Mouse (Mus musculus) kidney, postnatal 4 days (tissue): ENCODE measurements around the gene Ciao1.
"Not testable (repeated sequence)": the region's sequence is repeated elsewhere in the genome, so short reads cannot be mapped to it uniquely, and the experiment has no call there.

Experiments
- DNase-seq, 2 experiments: peaks; one replicate each; pipeline ENCODE4 v3.0.0; 2021; ENCODE audit warnings: mixed read lengths in 2 of 2

Gene Ciao1

GRCm38 (mm10) chr2:127247592-127248333, at the start of gene Ciao1, which contains the start of gene Tmem127:
Gene Ciao1, minus strand, starts transcription at chr2:127247816.
Gene Tmem127, plus strand, starts transcription at chr2:127247908.
- peak; percentile 98 to 99 for DNase-seq

DNA sequence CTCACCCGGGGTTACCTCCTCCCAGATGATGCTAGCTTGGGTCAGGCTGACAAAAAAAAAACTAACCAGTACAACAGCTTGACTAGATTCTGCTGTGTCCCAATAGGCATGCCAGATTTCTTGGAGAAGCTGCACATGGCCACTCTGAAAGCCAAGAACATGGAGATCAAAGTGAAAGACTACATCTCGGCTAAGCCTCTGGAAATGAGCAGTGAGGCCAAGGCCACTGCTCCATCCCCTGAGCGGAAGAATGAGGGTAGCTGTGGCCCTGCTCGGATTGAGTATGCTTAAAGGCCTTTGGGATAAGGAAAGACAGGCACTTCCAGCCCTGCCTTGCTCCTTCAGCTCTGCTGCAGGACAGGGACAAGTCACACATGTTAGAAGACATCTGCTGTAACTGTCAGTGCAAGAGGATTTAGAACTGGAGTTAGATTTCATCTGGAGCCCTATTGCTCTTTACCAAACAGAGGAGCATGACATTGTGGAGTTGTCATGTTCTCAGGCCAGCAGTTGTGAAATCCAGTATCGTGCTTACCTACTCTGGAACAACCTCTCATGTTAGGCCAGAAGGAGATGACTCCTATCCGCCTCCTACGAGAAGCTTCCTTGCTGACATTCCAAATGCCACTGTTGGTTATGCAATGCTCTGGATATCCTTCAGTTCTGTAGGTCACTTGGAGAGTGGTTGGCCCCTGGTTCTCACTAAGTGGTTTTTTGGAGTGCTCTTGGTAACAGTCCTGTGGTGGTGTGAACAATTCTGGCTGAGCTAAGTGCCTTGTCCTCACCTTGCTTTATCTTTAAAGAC, 49.6 kb upstream of the Ciao1 start:
- no peak for DNase-seq

GRCm38 (mm10) chr2:127292250-127292649, 44.6 kb upstream of the Ciao1 start:
- DNase-seq = peak in 1 of 2 experiments; percentile 13

DNA sequence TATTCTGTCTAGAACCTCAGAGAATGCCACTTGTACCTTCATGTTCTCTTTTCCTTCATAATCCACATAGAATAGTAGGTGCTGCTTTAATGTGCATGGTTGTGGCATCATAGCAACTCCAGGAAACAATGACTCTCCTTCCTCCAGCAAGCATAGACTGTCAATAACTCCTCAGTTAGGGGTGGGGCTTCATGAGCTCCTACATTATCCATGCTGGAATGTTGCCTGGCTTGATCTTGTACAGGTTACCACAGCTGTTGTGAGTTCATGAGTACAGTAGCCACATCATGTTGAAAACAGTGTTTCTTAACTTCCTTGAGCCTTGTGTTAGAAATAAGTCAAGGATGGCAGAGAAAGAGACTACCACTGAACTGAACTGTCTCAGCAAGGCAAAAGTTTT, 30.5 kb upstream of the Ciao1 start:
- no peak for DNase-seq

GRCm38 (mm10) chr2:127275551-127276320, 28.1 kb upstream of the Ciao1 start:
- no peak for DNase-seq

DNA sequence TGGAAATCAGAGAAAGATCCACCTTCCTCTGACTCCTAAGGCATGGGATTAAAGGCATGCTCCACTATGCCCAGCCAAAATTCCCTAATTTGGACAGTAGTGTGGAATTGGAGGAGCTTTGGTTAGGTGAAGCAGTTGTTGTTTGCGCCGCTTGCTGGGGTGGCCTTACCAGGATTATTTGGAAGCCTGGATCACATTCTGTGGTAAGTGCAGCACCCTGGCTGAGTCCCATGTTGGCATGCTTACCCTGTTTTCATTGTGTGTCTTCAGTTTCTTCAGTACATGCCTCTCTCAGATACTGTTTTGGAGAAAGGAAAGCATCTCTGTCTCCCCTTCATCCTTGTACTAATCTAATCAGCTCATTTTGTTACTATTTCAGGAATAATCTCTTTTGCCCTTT, 27.0 kb upstream of the Ciao1 start:
- DNase-seq = no peak

DNA sequence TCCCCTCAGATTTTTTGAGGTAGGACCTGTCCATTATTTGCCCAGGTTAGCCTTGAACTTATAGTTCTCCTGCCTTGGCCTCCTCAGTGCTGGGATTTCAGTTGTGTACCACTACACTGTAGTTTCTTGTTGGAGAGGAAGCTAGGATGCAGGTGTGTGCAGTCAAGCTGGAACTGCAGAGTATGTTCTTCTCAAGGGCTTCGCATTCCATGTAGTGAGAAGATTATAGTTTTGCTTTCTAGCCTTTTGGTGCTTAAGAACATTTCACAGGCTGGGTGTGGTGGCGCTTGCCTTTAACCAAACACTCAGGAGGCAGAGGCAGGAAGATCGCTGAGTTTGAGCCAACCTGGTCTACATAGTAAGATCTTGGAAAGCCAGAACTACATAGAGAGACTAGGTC, 25.2 kb upstream of the Ciao1 start:
- DNase-seq = no peak

DNA sequence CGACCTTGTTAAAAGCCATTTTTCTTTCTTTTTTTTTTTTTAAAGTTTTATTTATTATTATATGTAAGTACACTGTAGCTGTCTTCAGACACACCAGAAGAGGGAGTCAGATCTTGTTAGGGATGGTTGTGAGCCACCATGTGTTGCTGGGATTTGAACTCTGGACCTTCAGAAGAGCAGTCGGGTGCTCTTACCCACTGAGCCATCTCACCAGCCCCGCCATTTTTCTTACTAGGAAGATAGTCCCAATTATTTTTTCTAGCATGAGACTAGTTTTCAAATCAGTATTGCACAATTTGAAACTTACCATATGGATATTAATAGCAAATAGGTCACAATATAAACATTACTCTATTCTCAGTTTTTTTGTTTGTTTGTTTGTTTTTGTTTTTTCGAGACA, 24.4 kb upstream of the Ciao1 start:
- DNase-seq = not testable (repeated sequence)

- peak in 1 of 2 experiments; percentile 42 for DNase-seq
Observed at GRCm38 (mm10) chr2:127271042-127271515, 23.5 kb upstream of the Ciao1 start.

DNA sequence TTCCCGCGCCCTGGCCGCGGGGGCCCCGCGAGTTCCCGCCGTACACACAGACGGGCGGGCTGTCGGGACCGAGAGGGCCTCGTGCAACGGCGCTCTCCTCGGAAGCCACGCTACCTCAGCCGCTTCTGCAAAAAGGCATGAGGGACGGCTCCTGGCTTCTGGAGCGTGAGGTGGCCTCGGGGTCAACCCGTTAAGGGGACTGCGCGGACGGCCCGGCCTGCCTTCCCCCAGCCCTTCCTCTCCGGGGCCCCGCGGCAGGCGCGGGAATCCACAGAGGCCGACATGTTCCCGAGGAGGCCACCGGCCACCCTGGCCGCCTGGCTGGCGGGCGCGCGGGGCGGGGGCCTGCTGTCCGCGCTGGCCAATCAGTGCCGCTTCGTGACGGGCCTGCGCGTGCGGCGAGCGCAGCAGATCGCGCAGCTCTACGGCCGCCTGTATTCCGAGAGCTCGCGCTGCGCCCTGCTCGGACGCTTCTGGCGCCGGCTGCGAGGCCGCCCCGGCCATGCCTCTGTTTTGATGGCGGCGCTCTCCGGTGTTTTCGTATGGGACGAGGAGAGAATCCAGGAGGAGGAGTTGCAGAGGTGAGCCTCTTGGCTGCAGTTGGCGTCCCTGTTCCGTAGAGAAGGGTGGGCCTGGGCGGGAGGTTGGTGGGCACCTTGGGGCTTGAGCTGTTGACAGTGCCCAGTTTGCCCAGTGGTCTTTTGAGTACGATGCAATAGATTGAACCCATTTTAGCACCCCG, 22.9 kb upstream of the Ciao1 start:
- DNase-seq = peak; percentile 87 to 94

DNA sequence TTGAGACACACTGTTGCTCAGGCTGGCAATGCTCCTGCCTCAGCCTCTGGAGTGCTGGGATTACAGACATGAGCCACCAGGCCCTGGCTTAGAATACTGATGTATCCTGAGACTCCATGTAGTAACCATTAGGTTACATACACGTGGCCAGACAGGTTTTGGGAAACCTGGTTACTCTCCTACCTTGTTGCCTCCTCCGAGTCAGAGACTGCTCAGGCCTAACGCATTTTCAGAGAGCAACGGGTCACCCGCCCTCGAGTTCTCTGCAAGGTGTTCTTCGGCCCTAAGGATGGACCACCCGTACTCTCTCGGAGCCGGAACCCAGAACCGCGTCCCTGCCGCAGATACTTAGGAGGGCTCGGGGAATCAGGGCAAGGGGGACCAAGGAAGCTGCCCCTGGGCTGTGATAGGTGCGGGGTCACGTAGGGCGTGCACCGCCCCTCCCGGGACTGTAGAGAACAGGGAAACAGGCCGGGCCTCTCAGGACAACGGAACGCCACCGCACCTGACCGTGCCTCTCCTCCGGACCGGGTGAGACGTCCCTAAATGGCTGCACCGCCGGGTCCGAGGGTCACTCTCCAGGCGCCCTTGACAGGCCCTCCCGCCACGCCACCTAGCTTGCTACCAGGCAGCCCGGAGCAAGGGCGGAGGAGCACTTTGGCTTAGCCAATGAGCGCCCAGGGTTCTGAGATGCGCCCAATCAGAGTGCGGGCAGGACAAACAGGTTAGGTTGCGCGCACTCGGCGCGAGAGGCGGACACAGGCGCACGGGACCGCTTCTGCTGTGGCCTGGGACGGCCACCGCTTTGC, 22.1 kb upstream of the Ciao1 start, which contains the start of gene Stard7:
TSS of gene Stard7 (plus strand) at position 728 of the 809 bp plus-strand sequence.
- DNase-seq = peak; percentile 96 to 98

DNA sequence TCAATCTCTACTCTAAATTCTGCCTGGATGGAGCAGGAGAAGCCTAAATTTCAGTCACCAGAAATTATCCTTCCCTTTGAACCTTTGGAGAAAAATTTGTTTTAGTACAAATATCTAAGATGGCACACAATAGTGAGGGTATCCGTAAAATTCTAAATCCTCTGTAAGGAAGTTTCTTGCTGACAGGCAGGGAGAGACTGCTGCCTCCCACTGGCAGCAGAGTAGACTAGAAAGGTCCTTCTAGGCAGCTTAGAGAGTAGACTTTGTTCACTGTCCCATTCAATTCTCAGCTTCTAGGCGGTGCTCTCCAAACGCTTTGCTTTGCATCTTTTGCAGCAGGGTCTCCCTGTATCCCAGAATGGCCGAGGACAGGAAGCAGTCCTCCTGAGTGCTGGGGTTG, 20.2 kb upstream of the Ciao1 start:
- no peak for DNase-seq

- DNase-seq = no peak
Observed at GRCm38 (mm10) chr2:127262480-127262879, 14.9 kb upstream of the Ciao1 start.

GRCm38 (mm10) chr2:127259340-127259739, 11.7 kb upstream of the Ciao1 start:
- DNase-seq = no peak

- DNase-seq = no peak
Observed at GRCm38 (mm10) chr2:127255294-127255693, 7.7 kb upstream of the Ciao1 start.

- no peak for DNase-seq
Observed at GRCm38 (mm10) chr2:127254604-127255134, 7.1 kb upstream of the Ciao1 start.

DNA sequence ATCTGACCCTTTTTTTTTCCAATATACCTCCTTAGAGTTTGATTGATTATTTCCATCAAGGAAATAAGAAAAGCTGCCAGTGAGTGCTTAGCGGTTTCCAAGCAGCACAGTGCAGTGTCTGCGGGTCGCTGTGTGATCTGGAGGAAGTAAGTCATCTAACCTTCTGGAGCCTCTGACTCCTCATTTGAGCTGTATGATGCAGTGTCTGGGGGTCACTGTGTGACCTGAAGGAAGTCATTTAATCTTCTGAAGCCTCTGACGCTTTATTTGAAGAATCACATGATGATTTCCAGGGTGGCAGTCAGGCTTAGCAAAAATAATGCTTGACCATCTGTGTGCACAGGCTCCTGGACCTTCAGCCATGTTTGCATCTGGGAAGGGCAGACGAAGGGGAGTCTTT, 5.2 kb upstream of the Ciao1 start:
- peak in 1 of 2 experiments; percentile 26 for DNase-seq

DNA sequence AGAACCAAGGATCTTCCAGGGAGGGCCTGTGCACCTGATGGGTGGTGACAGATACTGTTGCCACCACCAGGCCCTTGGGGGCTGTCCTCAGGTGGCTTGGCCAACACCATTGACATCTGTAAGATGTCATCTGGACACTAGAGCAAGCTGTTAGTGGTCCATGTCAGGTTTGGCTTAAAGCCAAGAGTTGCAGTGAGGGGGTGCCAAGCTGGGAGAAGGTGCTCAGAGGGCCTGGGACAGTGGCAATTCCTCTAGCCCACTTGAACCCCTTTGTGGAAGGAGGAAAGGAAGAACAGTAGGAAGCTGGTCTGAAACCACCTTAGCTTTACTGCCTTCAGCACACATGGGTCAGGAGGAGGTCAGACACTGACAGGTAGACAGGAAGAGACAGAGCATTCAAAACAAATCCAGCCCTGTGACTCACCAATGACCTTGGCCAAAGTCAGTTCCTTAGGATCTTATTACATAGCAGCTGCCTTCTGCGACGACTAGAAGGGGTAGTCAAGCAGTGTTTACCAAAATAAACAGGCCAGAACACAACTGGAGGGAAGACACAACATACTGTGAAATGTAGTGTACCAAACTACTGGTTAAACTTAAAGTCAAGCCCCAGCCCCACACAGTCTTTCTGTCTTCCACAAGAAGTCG, 4.4 kb upstream of the Ciao1 start:
- no peak for DNase-seq

- no peak for DNase-seq
Observed at GRCm38 (mm10) chr2:127251457-127251856, 3.8 kb upstream of the Ciao1 start.

DNA sequence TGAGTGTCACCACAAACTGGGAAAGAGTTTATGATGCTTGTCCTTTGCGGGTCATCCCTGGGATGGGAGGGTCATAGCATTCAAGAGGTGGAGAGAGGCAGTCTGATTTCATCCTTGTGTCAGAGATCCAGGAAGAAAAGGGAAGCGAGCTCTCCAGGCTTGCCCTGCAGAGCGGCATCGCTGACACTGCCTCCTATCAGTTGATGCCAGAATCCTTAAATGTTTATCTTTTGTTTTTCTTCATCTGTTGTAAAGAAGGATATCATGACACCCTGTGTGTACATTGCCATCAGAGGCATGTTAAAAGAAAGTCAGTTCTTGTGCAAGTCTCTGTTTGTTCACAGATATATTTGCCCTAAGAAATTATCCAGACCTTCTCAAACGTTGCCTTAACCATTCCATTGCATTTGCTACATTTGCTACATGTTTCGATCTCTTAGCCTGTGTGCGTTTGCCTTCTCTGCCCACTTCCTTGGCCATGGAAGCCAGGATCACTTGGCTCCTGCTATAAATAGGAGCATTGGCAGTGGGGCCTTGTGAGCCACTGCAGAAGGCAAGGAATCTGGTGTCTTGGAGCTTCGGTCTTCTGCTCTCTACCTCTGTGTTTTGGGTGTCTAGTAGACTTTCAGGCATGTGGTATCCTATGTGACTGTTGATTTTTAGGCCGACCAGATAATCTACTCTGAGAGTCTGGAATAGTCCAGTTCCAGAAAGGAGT, 2.8 kb upstream of the Ciao1 start:
- DNase-seq = no peak
